Mouse (Mus musculus): ENCODE data around the gene Gm11007.
"Not testable (repeated sequence)": the region's sequence is repeated elsewhere in the genome, so short reads cannot be mapped to it uniquely, and the experiment has no call there.

The Gm11007 gene

GRCm38 (mm10) chr2:175643678-175644077 is at the start of gene Gm11007:
TSS of gene Gm11007 (plus strand) at chr2:175643978.
- DNase-seq (ENCODE audit: low spot score): not testable (repeated sequence)
